Mouse (Mus musculus): Measurements from ENCODE around the gene Adamts14.

GRCm38 (mm10) chr10:61201596-61202318 is 71.5 kb downstream of the Adamts14 start:
- TF ChIP-seq CTCF (IDR thresholded peaks at IDR 0.05; ENCODE audit: control insufficient read depth, insufficient read depth, insufficient replicate concordance, low read depth, low read length) (no peak), POLR2A (IDR thresholded peaks at IDR 0.05; ENCODE audit: control insufficient read depth, low read depth, low read length) (no peak)

Data from testis, adult 2 months (tissue).